In genomic region chr2:78873946-78874345, GRCm38 (mm10) we compare ENCODE assay signal across 8 mouse cellular contexts. TPM values are rescaled to one million over a fixed set of nuclear protein-coding genes. Genes with fewer than 3 reads are reported as not detected.
DNase-seq lines count a peak whose midpoint lies in the region; ATAC-seq lines count a peak whose summit lies in the region.

No protein-coding gene starts in this region.

- peak overlapping the region; percentile 83 for H3K4me3 ChIP-seq in embryonic facial prominence, embryonic 10.5 days
- peak overlapping the region; percentile 8; the same call in 1 of the 2 replicates for H3K4me3 ChIP-seq in heart, embryonic 16.5 days (ENCODE audit: low read length)
- no peak overlapping the region for H3K4me3 ChIP-seq in liver, embryonic 16.5 days (ENCODE audit: low read depth, low read length)

- no peak overlapping the region for H3K27ac ChIP-seq in embryonic facial prominence, embryonic 10.5 days (replicated peaks)
- peak overlapping the region; percentile 88 for H3K27ac ChIP-seq in heart, embryonic 16.5 days (ENCODE audit: low read length)
- peak overlapping the region; percentile 46; the same call in 1 of the 2 replicates for H3K27ac ChIP-seq in liver, embryonic 16.5 days (ENCODE audit: low read length)

- no peaks in the 10 kb centered on the region for H3K9me3 ChIP-seq in embryonic facial prominence, embryonic 10.5 days
- H3K9me3 ChIP-seq in heart, embryonic 16.5 days (replicated peaks; ENCODE audit: control insufficient read depth, low read length): no peaks in the 10 kb centered on the region
- no peaks in the 10 kb centered on the region for H3K9me3 ChIP-seq in liver, embryonic 16.5 days (replicated peaks; ENCODE audit: control insufficient read depth, low read length)

- 50% methylated on average over 2 of the region's 2 CpGs for WGBS in embryonic facial prominence, embryonic 10.5 days
- WGBS in heart, embryonic 16.5 days: 15% methylated on average over 2 of the region's 2 CpGs
- WGBS in liver, embryonic 16.5 days (ENCODE audit: insufficient replicate concordance): 52% methylated on average over 2 of the region's 2 CpGs

- H3K4me1 ChIP-seq in embryonic facial prominence, embryonic 10.5 days: peaks cover 55% of the 10 kb centered on the region
- H3K4me1 ChIP-seq in heart, embryonic 16.5 days (ENCODE audit: control insufficient read depth, insufficient read depth, low read length): peaks cover 45% of the 10 kb centered on the region
- H3K4me1 ChIP-seq in liver, embryonic 16.5 days (ENCODE audit: control insufficient read depth, low read depth, low read length): peaks cover 24% of the 10 kb centered on the region

- H3K36me3 ChIP-seq in embryonic facial prominence, embryonic 10.5 days (replicated peaks): peaks cover 12% of the 10 kb centered on the region
- H3K36me3 ChIP-seq in heart, embryonic 16.5 days (ENCODE audit: control insufficient read depth, insufficient read depth): 0 out of 2 replicates have a peak, but pooled peaks cover 5% of the 10 kb centered on the region
- peaks cover 10% of the 10 kb centered on the region for H3K36me3 ChIP-seq in liver, embryonic 16.5 days (ENCODE audit: control insufficient read depth, insufficient read depth)

- peak overlapping the region; percentile 43 for H3K4me2 ChIP-seq in heart, embryonic 16.5 days (ENCODE audit: low read depth, low read length)
- H3K4me2 ChIP-seq in liver, embryonic 16.5 days (ENCODE audit: low read depth, low read length): no peak overlapping the region

- ATAC-seq in heart, embryonic 16.5 days (replicated peaks; ENCODE audit: extremely low read depth, insufficient read depth, low FRiP score): peak; percentile 74
- ATAC-seq in liver, embryonic 16.5 days (ENCODE audit: low read depth): no peak
- no peak for ATAC-seq in megakaryocyte-erythroid progenitor cell, adult 5-6 weeks (replicated peaks; ENCODE audit: low FRiP score, low TSS enrichment, poor library complexity, severe bottlenecking)

- peak; percentile 19 to 26 for DNase-seq in cerebellum, postnatal 10 days
- no peak for DNase-seq in cerebellum, adult 9-11 months
- no peak for DNase-seq in embryonic facial prominence, embryonic 10.5 days (ENCODE audit: low spot score)
- DNase-seq in frontal cortex, postnatal 10 days (ENCODE audit: low spot score in 2 of 2): no peak
- DNase-seq in urinary bladder, adult 2 months (ENCODE audit: low spot score): no peak

- H3K9ac ChIP-seq in heart, embryonic 16.5 days (ENCODE audit: low read length): peak overlapping the region; percentile 25; the same call in 1 of the 2 replicates
- H3K9ac ChIP-seq in liver, embryonic 16.5 days (ENCODE audit: low read depth, low read length): no peak overlapping the region

- H3K27me3 ChIP-seq in embryonic facial prominence, embryonic 10.5 days (replicated peaks; ENCODE audit: low read depth, poor library complexity, severe bottlenecking): no peaks in the 10 kb centered on the region
- no peaks in the 10 kb centered on the region for H3K27me3 ChIP-seq in heart, embryonic 16.5 days (ENCODE audit: control insufficient read depth, insufficient read depth, low read length)
- no peaks in the 10 kb centered on the region for H3K27me3 ChIP-seq in liver, embryonic 16.5 days (ENCODE audit: control insufficient read depth, insufficient read depth, low read depth, low read length)

RNA-seq across cellular contexts. Expression of gene Ube2e3, which starts 6.0 kb away (rescaled TPM):
- 209 and 212 TPM in 2 replicates for polyA plus RNA-seq in embryonic facial prominence, embryonic 10.5 days (2016; fragmentation: Nextera tagmentation; extraction: Ambion mirVana)
- polyA plus RNA-seq in heart, embryonic 16.5 days (2015; fragmentation: Nextera tagmentation; extraction: Ambion mirVana): 111 and 112 TPM in 2 replicates
- polyA plus RNA-seq in liver, embryonic 16.5 days (2015; fragmentation: Nextera tagmentation; extraction: Ambion mirVana): 79.7 and 82.5 TPM in 2 replicates
- polyA plus RNA-seq in urinary bladder, adult 2 months (2012; rRNA removed): 33.0 and 34.1 TPM in 2 replicates
- 68.2 and 83.1 TPM in 2 replicates for total RNA-seq in megakaryocyte-erythroid progenitor cell, adult 5-6 weeks (2014; fragmentation: Nextera tagmentation)
- 66.6 and 73.7 TPM in 2 replicates for total RNA-seq in megakaryocyte-erythroid progenitor cell, adult 5-6 weeks (2017)

Comparison
In these comparisons a context has a peak if more than half of its experiments do, and no peak if none do; other contexts are left out.
1. DNase-seq: peak in cerebellum, postnatal 10 days (2 of 2); none in cerebellum, adult 9-11 months (single experiment), embryonic facial prominence, embryonic 10.5 days (single experiment), frontal cortex, postnatal 10 days (0 of 2) and urinary bladder, adult 2 months (single experiment).